Mouse (Mus musculus) forebrain, embryonic 11.5 days (tissue): ENCODE measurements at regions not wholly inside any gene's neighbourhood (a gene's known extent, or its start where the extent isn't known, plus 50 kb on each side); places are given as distances from the start of the nearest gene placed in this dataset.

Experiments
- ATAC-seq: fragments of 200-750 bp; cut with Nextera tagmentation; replicated peaks from 2 replicates; pipeline ENCODE4 v1.8.0; 2017; ENCODE audit warnings: moderate TSS enrichment; ENCODE audit not compliant: low FRiP score
- DNase-seq: peaks from one replicate; pipeline ENCODE4 v3.0.0-alpha.2; 2017; ENCODE audit warnings: low spot score
- H3K27ac ChIP-seq: fragments of 300-500 bp; sonication (generic); 2 replicates; pipeline ENCODE4 v1.5.1; 2014; ENCODE audit warnings: low read depth, low read length
- H3K27me3 ChIP-seq: fragments of 300-500 bp; sonication (generic); 2 replicates; pipeline ENCODE4 v1.6.1; 2014; ENCODE audit warnings: mild to moderate bottlenecking, low read length, mixed read lengths; ENCODE audit not compliant: control insufficient read depth, insufficient read depth
- H3K36me3 ChIP-seq: fragments of 300-500 bp; sonication (generic); 2 replicates; pipeline ENCODE4 v1.6.1; 2014; ENCODE audit warnings: mild to moderate bottlenecking, low read length, moderate library complexity, mixed read lengths; ENCODE audit not compliant: control insufficient read depth, insufficient read depth
- H3K4me1 ChIP-seq: fragments of 300-500 bp; sonication (generic); replicated peaks from 2 replicates; pipeline ENCODE4 v1.6.1; 2014; ENCODE audit warnings: low read length, mixed read lengths; ENCODE audit not compliant: control insufficient read depth, insufficient read depth
- H3K4me2 ChIP-seq: fragments of 300-500 bp; sonication (generic); 2 replicates; pipeline ENCODE4 v1.6.1; 2014; ENCODE audit warnings: low read depth, mild to moderate bottlenecking, low read length, moderate library complexity, mixed read lengths; ENCODE audit not compliant: severe bottlenecking
- H3K4me3 ChIP-seq: fragments of 300-500 bp; sonication (generic); 2 replicates; pipeline ENCODE4 v1.5.1; 2014; ENCODE audit warnings: low read depth, low read length
- H3K9ac ChIP-seq: fragments of 300-500 bp; sonication (generic); 2 replicates; pipeline ENCODE4 v1.6.1; 2014; ENCODE audit warnings: low read length
- H3K9me3 ChIP-seq: fragments of 300-500 bp; sonication (generic); 2 replicates; pipeline ENCODE4 v1.6.1; 2016; ENCODE audit warnings: low read length, mixed read lengths; ENCODE audit not compliant: control insufficient read depth
- WGBS: fragments of 180-500 bp; shearing (Covaris S2); extraction: QIAGEN DNeasy Blood & Tissue Kit; methylation state at CpG from one replicate; pipeline ENCODE4 v1.1.7; 2014; 5-methylcytosine and 5-hydroxymethylcytosine counted together

- Histone ChIP-seq H3K36me3 (no peaks in the 10 kb centered on the region), H3K27ac (no peak overlapping the region), H3K4me2 (no peak overlapping the region), H3K4me3 (no peak overlapping the region), H3K9me3 (no peaks in the 10 kb centered on the region), H3K4me1 (no peaks in the 10 kb centered on the region), H3K27me3 (no peaks in the 10 kb centered on the region), H3K9ac (no peak overlapping the region)
- WGBS = 70% methylated on average over 6 of the region's 6 CpGs
- DNase-seq = no peak
- ATAC-seq = no peak
Observed at GRCm38 (mm10) chr13:113724881-113725837, 61.7 kb upstream of the Hspb3 start.

GRCm38 (mm10) chr13:113715231-113715630 is 51.8 kb upstream of the Hspb3 start:
- Histone ChIP-seq H3K36me3 (no peaks in the 10 kb centered on the region), H3K4me3 (no peak overlapping the region), H3K4me2 (no peak overlapping the region), H3K4me1 (no peaks in the 10 kb centered on the region), H3K27me3 (no peaks in the 10 kb centered on the region), H3K9me3 (no peaks in the 10 kb centered on the region), H3K27ac (no peak overlapping the region), H3K9ac (no peak overlapping the region)
- ATAC-seq = no peak
- no peak for DNase-seq
- WGBS = 84% methylated on average over 4 of the region's 4 CpGs

GRCm38 (mm10) chr13:113713844-113714243 is 50.4 kb upstream of the Hspb3 start:
- H3K36me3 ChIP-seq = no peaks in the 10 kb centered on the region
- no peaks in the 10 kb centered on the region for H3K27me3 ChIP-seq
- H3K4me2 ChIP-seq = no peak overlapping the region
- no peaks in the 10 kb centered on the region for H3K4me1 ChIP-seq
- H3K9ac ChIP-seq = no peak overlapping the region
- H3K27ac ChIP-seq = no peak overlapping the region
- H3K9me3 ChIP-seq = no peaks in the 10 kb centered on the region
- WGBS = 63% methylated on average over 4 of the region's 4 CpGs
- DNase-seq (no peak), ATAC-seq (no peak)
- no peak overlapping the region for H3K4me3 ChIP-seq
